Mouse (Mus musculus) liver (tissue): Measurements from ENCODE around the gene Sgk1.

Source experiments
- DNase-seq: peaks from one replicate; pipeline ENCODE4 v3.0.0-alpha.2; 2020; ENCODE audit warnings: mixed read lengths

Sgk1 gene

GRCm38 (mm10) chr10:21918750-21919145 is 36.8 kb downstream of the Sgk1 start:
- DNase-seq = no peak

DNA sequence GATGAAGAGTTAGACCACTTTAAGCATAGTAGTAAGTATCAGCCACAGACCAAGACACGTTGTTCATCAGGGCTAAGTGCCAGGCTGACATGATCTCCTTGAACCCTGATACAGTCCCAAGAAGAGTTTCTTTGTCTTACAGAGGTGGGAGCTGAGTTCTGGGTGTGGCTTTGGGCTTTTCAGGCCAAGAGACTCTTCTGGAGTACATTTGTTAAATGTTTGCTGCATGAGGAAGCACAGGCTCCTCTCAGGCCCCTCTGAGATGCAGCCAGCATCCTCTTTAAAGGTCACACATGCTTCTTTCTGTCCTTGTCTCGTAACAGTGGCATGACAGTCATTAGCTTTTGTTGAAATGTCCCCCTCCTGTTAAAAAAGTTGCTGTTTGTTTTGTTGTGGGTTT is 38.6 kb downstream of the Sgk1 start:
- DNase-seq = no peak

GRCm38 (mm10) chr10:21922716-21923350 is 40.8 kb downstream of the Sgk1 start:
- DNase-seq = no peak

DNA sequence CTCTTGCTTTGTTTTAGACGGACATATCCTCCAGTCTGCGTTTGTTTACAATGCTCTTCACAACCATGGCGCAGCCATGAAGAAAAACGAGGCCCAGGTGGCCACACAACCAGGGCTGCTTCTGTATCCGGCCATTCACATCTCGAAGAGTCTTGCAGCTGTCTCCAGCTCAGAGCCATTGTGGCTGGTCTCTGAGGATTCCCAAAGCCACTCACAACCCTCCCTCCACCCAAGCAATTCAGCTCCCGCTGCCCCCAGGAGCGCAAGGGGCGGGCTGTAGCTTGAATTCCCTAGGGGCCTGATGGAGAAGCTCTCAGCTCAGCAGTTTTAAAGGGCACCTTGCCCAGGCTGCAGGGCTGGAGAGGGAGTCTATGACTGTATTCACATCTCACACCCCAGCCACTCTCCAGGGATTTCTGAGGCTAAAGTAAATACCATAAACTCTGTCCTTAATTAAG is 41.5 kb downstream of the Sgk1 start:
- peak; percentile 12 for DNase-seq

- DNase-seq = no peak
Measured at GRCm38 (mm10) chr10:21924051-21924720, 42.2 kb downstream of the Sgk1 start.

DNA sequence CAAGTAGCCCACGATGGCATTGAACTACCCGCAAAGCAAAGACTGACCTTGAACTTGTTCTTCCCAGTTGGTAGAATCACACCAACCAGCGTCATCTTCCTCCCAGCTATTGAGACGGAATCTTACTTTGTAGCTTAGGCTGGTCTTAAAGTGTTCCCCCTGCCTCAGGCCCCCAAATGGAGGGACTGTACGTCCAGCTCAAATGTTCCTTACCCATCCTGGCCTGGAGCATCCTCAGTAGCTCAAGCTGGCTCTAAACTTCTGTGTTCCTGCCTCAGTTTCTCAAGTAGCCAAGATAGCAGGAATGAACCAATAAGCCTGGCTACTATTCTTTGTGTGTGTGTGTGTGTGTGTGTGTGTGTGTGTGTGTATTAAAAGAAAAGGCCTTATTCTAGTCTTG is 45.0 kb downstream of the Sgk1 start:
- no peak for DNase-seq

GRCm38 (mm10) chr10:21930781-21931380 is 48.9 kb downstream of the Sgk1 start:
- DNase-seq = no peak

DNA sequence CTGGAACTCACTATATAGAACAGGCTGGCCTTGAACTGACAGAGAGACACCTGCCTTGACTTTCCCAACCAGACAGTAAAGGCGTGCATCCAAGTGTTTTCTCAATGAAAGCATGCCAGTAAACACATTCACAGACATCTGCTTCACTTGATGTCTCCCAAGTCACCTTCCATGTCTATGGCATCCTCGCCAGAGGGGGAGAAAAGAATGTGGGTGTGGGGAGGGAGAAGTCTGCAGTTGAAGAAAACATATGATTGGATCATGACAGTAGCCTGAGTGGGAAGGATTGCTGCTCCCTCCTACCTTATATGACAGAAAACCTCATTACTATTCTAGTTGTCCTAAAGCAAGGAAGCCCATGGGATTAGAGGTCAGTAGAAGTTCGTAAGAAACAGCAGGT is 50.8 kb downstream of the Sgk1 start:
- DNase-seq = no peak

DNA sequence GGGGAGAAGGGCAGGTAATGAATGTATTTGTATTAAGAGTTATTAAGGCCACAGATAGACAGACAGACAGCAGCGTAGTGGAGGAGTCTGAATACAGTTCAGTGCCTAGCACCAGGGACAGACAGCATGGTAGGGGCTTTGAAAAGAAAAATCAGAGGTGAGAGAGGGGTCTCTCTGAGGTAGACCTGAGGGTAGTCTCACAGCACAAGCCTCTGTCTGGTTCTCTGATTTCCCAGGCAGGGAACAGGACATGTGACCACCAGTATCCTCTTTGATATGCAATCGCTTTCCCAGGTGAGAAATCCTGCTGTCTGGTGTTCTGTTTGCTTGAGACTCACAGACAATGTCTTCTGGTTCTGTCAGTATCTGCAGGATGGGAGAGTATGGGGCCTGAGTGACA is 52.8 kb downstream of the Sgk1 start:
- no peak for DNase-seq

- peak; percentile 19 for DNase-seq
Measured at GRCm38 (mm10) chr10:21936513-21937221, 54.7 kb downstream of the Sgk1 start.

- DNase-seq = peak; percentile 23
Measured at GRCm38 (mm10) chr10:21937222-21937605, 55.2 kb downstream of the Sgk1 start.

- DNase-seq = no peak
Measured at GRCm38 (mm10) chr10:21938166-21938565, 56.2 kb downstream of the Sgk1 start.

DNA sequence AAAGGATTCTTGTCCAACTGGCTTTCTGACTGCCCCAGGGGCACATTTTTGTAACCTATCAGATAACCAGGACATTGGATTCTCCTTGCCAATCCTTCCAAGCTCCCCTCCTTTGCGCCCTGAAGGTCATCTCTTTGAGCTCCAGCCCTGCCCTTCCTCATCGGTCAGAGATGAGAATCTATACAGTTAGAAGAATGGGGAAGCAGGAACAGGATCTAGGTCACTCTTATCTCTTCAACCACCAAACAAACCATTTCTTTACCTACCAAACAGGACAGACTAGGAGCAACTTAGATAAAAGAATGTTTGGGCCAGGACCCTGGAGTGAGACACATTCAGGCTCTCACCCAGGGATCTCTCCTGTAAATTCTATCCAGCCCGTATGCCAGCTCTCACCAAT is 59.3 kb downstream of the Sgk1 start:
- DNase-seq = no peak

DNA sequence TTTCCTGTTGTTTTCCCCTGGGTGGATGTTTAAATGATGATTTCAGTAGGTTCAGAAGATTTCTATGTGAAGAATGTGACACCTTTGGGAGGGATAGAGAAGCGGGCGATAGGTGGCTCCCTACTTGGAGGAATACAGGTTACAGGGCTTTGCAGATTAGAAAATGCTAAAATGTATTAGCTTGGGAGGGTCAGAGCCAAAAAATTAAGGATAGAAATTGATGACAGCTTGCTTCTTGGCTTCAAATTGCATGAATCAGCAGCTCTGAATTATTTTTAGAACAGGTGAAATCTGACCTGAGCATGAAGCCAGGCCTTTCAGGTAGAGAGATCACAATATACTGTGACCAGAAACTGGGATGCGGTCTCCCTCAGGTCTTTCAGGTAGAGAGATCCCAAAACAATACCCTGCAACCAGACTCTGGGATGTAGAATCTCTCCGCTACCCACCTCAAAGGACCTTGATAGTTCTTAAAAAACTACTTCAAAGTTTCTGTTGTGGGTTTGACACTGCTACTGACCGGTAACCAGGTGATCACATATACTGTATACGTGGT is 61.2 kb downstream of the Sgk1 start:
- no peak for DNase-seq

DNA sequence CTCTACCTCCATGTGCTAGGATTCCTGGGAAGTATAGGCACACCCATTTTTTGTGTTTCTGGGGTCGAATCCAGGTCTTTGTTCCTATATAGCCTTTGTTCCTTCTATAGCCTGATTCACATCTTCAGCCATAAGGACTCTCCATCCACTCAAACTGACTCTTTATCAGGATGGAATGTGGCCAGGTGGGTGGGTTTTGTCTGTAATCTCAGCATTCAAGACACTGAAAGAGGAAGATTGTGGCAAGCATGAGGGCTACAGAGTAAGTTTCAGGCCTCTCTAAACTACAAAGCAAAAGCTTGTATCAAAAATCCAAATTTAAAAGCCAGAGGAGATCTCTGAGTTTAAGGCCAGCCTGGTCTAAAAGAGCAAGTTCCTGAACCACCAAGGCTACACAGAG is 63.2 kb downstream of the Sgk1 start:
- DNase-seq = no peak

- no peak for DNase-seq
Measured at GRCm38 (mm10) chr10:21946751-21947351, 64.9 kb downstream of the Sgk1 start.

DNA sequence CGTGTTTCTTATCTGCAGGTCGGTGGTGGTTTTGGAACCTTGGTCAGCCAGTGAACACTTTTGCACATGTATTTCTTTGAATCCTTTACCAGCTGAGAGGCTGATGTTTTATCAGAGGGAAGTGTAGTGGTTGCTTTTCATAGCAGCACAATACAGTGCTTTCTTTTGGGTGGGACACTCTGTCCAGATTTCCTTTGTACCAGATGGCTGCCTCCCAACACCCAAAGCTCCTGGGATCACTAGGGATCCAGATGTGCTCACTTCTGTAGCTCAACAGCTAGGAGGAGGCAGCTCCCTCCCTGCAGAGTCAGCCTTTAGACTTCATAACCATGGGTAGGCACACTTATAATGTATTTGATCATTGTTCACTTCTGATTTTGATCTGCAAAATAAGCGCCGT is 70.5 kb downstream of the Sgk1 start:
- no peak for DNase-seq

DNA sequence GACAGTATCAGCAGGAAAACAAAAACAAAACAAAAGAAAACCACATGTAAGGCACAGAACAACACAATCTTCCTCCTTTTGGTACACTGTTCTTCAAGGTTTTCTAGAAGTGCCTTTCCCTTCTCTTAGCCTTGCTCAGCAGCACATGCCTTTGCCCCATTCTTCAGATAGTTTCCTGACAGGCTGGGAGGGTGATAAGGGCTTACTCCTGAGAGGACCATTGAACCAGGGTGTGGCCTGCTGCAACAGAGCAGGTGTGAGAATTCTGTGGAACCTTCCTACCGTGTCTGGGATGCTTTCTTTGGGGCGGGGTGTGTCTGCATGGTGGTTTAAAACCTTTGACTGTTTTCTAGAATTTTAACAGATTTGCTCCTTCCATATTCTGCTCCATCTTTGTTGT is 79.1 kb downstream of the Sgk1 start:
- no peak for DNase-seq

- no peak for DNase-seq
Measured at GRCm38 (mm10) chr10:21963005-21963404, 81.0 kb downstream of the Sgk1 start.

GRCm38 (mm10) chr10:21973676-21974075 is 91.7 kb downstream of the Sgk1 start:
- no peak for DNase-seq

- no peak for DNase-seq
Measured at GRCm38 (mm10) chr10:21974801-21975200, 92.8 kb downstream of the Sgk1 start.

DNA sequence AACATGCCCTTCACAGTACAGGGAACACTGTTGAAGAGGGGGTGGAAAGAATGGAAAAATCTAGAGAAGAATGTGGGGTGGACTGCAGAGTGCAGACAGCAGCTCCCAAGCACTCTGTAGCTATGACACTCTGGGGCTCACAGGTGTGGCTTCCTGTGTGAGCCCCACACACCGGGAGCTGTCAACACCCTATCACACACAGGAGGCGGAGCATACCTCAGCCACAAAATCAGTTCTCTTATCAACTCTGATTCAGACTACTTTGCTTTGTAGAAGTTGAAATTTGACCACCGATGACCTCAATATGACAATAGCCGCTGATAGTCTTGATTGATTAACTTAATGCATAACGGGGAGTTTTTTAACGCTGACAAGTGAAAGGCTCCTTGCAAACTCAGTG is 93.4 kb downstream of the Sgk1 start:
- no peak for DNase-seq

- peak; percentile 17 for DNase-seq
Measured at GRCm38 (mm10) chr10:21976253-21976652, 94.3 kb downstream of the Sgk1 start.
